Mouse (Mus musculus): ENCODE data around the gene Smcr8. TPM values are rescaled to one million over a fixed set of nuclear protein-coding genes. Genes with fewer than 3 reads are reported as not detected.
"Not testable (repeated sequence)": the region's sequence is repeated elsewhere in the genome, so short reads cannot be mapped to it uniquely, and the experiment has no call there.

Gene Smcr8
- polyA plus RNA-seq, 2 experiments from 2014 or later, result 4.5 to 6.2 TPM

DNA sequence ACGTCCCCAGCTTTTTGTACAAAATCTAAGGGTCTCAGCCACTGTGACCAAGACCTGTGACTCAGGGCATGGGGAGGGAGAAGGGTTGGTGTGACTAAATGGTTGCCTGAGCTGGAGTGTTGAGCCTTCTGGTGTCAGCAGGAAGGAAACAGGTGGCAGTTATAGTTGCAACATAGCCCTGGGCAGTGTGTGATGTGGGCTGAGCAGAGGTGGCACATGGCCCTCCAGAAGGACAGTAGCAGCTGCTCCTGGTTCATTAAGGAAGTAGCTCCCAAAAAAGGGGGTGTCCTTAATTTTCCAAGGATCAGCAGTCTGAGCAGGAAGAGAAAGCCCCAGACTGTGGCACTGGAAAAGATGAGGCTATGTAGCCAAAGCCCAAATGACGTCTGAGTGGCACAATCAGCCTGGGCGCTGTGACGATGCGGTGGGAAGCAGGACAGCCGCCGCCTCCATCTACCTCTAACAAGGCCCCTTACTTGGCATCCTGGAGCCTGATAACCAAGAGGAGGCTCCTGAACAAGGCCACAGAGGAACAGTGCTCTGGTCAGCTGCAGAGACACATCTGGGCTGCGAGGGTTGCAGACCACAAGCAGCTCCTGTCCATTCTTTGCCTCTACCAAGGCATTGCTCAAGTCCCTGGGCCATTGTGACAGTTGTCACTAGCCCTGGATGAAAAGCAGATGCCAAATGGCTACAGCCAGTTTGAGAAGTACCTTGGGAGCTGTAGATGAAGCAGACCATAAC lies 7.0 kb downstream of the Smcr8 start:
- ATAC-seq, result no peak

DNA sequence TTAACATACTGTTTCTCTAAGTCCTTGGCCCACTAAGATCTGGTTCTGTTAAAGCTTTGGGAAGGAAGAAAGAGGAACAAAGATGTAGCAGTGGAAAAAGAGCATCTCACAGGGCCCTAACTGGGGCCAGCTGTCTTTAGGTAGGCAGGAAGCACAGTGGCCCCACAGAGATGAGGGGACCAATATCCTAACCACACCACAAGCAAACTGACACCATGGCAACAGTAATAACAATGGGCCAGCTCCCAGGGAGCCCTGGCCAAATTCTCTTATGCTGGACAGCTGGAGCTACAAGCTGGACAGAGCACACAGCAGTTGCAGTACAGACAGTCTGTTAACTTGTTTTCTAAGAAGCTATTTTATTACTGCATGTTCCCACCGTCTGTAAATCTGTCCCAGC lies 10.3 kb downstream of the Smcr8 start:
- no peak for ATAC-seq

DNA sequence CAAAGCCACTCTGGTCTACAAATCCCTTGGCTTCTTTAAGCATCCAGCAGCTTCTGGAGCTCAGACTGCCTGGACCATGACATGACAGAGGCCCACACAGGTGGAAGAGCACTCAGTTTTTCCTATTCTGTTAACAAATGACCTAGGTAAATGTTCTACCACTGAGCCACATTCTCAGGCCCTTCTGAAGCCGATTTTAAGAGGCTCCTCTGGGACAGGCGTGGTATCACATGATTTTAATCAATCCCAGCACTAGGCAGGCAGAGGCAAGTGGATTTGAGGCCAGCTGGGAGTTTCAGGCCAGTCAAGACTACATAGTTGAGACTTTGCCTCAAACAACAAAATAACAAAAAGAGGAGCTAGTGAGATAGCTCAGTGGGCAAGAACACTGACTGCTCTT lies 13.1 kb downstream of the Smcr8 start:
- no peak for ATAC-seq

DNA sequence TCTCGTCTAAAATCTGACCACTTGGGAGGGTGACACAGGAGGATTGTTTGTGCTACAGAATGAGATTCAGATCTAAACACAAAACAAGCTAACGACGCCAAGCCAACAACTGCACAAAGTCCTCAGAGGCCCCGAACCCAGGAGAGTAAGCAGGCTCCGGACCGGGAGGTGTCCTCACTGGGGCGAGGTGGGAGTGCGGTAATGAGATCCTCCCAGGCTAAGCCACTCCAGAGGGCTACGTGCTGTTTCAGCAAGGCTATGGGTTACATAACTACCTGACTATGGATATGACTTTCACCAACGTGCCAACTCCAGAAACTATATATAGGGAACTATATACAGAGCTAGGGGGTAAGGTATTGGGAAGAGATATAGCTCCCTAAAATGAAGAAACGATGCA lies 19.0 kb downstream of the Smcr8 start:
- ATAC-seq, result no peak

DNA sequence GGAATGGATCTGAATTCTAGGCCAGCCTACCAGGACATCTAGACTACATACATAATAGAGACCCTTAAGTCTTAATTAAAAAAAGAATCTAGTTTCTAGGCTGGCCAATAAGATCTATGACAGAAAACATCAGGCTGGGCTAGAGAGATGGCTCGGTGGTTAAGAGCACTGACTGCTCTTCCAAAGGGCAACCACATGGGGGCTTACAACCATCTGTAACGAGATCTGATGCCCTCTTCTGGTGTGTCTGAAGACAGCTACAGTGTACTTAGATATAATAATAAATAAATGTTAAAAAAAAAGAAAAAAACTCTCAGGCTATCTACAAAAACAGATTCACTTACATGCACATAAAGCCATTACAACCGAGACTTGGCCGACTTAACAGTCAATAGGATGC lies 22.7 kb downstream of the Smcr8 start:
- no peak for ATAC-seq

DNA sequence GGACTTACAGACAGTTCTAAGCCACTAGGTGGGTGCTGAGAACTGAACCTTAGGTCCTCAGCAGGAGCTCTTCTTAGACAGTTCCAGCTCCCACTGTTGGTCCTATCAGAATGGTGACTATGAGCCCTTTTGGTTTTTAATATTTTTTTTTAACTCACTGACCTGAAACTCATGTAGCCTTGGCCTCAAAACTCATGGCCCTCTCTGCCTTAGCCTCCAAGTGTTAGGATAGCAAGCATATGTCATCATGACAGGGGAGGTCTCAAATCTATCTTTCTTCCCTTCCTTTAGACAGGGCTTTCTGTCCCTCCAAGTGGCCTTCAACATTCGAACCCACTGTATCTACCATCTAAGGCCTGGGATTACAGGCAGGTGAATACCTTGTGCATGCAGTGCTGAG lies 23.6 kb downstream of the Smcr8 start:
- no peak for ATAC-seq

DNA sequence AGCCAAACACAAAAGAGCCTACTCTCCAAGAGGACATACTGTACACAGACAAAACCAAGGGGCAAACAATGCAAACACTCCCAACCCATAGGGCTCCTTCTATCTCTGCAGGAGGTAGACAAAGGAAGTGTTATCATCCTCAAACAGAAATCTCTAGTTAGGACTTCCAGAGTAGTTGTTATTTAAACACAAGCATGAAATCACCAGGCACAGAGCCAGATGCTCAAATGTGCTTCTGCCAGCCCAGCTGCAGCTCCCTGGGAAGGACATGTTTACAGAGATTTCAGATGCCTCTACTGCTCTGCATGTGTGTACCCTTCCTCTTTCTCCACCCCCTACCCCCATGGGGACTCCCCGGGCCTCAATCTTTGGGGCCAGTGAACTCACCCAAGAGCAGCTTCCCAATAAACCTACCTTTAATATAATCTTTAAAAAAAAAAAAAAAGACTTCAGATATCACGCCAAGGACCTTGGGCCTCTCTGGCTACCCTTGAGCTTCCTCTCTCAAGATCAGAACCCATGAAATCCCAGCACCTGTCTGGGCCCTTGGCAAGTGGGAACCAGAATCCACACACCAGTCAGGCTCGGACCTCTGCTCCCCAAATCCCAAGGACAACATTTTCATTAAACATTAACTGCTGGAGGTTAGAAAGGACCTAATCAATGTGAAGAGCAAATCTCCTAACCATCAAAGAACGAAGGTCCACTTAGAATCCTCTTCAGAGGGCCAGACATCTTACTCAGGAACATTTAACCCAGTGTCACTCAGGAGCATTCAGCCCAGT lies 31.2 kb downstream of the Smcr8 start:
- ATAC-seq, result no peak

DNA sequence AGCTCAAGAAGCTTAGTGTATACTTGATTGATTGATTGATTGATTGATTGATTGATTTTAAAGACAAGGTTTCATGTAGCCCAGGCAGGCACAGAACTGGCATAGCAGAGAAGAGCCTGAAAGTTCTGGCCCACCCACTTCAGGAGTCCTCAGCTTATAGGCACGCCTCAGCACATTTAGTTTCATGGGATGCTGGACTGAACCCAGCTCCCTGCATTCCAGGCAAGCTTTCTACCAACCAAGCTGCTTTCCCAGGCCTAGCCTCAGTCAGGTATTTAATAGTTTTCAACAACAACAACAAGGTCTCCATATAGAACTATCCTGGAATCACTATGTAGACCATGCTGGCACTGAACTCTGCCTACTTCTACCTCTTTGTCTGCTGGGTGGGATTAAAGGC lies 32.2 kb downstream of the Smcr8 start:
- ATAC-seq, result no peak

DNA sequence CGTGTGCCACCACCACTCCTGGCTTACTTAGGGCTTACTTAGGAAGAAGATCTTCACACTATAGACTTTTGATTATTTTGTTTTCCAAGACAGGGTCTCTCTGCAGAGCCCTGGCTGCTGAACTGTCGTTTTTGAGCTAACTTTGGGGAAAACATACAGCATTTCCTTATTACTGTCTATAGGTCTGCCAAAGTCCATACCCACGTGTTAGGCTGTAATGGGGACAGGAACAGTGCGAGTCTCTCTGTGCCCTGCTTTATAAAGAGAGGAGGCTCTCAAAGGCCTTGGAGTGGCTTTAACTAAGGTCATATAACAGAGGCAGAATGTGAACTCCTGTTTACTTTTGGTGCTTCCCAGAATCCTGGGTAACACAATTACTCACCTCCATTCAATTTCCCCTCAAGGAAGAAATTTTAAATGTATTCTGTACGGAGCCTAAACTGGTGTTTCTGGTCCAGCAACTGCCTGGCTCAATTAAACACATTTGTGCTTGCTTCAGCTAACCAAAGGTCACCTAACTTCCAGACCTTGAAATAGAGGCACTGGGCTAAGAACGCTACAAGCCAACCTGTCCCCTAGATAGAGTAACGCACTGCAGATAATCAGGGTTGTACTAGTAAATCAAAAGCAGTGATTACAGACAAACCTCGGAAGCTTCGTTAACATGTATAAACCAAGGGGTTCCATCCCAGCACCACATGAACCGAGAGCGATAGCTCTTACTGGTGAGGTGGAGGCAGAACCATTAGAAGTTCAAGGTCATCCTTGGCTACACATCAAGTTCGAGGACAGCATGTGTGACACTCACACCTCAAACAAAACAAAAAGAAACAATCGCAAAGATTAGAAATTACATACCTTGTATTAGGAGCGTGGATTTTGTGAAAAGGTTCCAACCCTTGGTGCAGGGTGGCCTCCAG lies 33.0 kb downstream of the Smcr8 start:
- ATAC-seq, result no peak

DNA sequence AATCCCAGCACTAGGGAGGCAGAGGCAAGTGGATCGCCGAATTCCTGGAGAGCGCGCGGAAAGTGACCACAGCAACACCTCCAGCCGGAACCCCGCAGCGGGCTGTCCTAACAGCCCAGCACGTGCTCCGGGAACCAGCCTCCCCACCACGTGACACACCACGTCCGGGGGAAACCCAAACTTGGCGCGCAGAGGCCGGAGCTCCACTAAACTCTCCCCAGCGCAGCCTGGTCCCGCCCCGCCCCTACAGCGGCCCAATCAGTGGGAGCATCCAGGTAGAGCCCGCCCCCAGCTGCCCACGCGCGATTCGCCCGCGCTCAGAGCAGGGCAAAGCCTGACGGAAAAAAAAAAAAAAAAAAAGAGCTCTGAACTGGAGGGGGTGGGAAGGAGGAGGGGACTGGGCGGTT lies 33.7 kb downstream of the Smcr8 start:
- ATAC-seq, result peak; percentile 98

DNA sequence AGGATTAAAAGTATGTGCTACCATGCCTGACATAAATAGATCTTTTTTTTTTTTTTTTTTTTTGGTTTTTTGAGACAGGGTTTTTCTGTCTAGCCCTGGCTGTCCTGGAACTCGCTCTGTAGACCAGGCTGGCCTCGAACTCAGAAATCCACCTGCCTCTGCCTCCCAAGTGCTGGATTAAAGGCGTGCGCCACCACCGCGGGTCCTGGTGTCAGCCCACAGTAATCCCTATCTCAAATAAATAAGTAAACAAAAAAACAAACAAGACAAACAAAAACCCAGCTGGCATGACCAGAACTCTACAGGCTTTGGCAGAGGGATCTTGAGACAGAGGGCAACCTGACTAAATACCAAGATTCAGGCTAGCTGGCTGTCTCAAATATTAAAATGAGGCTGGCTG lies 34.3 kb downstream of the Smcr8 start, which contains the start of gene Shmt1:
TSS of gene Shmt1 (minus strand) at position 101 of the 400 bp plus-strand sequence.
- ATAC-seq, result not testable (repeated sequence)

DNA sequence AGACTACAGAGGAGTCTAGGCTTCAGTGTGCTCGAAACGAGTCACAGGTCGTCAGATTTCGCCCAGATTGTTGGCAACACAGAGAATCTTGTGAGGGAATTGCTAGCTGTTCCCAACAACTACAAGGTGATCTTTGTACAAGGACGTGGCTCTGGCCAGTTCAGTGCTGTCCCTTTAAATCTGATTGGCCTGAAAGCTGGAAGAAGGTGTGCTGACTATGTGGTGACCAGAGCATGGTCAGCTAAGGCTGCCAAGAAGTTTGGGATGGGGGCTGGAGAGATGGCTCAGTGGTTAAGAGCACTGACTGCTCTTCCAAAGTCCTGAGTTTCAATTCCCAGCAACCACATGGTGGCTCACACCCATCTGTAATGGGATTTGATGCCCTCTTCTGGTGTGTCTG lies 39.1 kb downstream of the Smcr8 start:
- ATAC-seq, result no peak

DNA sequence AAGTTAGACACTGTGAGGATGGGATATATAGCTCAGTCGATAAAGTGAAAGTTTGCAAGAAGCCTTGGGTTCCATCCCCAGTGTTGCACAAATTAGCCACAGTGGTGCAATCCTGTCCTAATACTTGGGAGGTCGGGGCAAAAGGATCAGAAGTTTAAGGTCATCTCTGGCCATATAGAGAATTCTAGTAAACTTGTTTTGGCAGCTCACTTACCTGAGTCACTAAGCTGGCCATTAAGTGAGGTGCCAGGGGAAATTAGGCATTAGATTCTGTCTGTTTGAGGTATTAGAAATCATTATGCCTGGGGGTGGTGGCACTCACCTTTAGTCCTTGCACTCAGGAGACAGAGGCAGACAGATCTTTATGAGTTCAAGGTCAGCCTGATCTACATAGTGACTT lies 46.4 kb downstream of the Smcr8 start:
- ATAC-seq, result no peak

DNA sequence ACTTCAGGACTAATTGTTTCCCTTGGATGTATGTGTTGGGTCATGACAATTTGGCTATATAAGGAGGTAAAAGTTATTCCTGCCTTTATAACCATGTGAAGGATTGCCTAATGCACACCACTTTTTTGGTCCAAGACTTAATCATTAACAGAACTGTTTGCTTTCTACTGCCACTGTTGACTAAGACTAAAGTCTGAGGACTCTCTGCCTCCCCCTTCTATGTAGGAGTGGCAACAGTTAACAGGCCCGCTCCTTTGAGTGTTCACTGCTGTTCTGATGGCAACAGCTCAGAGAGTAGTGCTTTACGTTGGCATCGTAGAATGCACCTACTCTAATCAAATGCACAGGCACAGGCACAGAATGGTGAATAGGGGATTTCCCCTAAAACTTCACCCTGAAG lies 47.9 kb downstream of the Smcr8 start:
- ATAC-seq, result no peak

DNA sequence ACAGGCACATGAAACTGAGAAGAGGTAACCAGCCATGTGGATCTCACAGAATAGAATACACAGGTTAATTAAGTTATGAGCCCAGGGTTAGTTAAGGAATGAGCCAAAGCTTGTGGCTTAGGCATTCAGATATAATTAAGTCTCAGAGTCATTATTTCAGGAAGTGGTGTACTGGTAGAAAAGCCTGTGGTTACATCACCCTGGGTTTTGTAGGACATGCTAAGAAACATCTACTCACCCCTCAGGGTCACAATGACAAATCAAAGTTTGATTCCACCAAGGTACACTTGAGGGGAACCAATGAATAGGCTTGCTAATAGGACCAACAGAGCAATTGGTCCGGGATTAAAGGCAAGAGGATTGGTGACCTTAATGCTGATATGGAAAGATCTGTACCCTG lies 49.4 kb downstream of the Smcr8 start:
- no peak for ATAC-seq

DNA sequence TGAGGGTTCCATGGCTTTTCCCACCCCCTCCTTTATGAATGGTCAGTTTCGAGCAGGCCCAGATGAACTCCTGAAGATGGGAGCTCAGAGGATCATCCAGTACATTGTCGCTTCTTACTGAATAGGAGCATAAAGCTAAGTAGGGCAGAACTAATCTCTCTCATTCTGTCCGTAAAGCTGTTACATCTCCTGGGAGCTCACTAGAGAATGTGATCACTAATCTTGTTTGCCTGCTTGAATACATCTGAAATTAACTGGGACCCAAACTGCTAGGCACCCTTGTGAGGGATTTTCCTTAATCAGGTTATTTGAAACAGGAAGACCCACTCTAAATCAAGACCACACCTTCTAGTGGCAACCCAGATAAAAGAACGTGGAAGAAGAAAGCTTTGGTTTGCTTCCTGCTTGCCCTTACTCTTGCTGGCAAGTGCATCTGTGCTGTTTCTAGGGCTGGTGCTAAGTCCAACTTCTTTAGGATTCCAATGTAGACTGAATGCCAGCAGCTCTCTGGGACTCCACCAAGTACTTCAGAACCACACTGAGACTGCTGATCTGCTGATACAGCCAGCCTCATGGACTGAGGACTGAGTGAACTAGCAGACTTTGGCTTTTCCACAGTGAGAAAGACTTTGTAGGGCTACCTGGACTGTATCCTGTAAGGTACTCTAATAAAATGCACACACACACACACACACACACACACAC lies 50.1 kb downstream of the Smcr8 start:
- no peak for ATAC-seq

DNA sequence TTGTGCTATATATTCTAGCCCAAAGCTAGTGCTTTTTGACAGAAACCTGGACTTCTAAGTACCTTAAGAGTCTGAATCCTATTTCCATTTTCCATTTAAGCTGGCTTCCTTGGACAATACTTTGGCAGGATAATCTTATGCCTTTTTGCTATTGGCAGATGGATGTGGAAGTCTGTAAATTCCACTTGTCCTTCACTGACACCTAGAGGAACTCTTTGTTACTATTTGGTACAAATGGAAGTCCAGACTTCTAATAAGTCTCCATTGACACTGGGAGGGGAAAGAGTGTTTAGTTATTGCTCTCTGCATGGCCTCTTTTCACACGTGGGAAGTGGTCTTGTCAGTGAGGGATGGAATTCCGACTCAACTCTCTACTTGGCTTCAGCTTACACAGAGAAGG lies 51.6 kb downstream of the Smcr8 start:
- ATAC-seq, result no peak

DNA sequence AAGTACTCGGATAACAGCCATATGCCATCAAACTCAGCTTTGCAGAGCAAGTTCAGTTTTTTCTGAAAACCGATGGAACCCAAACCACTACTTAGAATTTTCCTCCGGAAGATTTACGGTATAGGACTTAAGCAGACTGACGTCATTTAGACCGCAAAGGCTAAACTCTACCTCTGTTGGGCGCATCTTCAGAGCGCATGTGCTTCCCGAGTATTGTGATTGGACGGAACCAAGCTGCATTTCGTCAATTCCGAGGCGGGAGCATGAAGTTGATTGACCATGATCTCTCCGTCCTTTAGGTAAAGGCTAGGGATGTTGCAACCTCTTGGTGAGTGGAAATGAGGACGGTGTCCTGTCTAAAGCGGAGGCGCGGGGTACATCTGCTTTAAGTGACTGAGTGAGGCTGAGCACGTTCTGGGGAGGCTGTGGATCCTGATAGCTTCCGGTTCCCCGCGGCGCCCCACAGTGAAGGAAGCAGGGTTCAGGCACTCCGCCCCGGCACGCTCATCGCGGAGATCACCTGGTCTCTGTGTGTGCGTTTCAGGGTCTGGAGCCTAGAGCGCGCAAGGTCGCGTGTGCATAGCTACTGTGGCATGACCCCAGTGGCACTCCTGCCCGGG lies 53.2 kb downstream of the Smcr8 start, which contains the start of gene Dhrs7b:
TSS of gene Dhrs7b (plus strand) at position 199 of the 620 bp plus-strand sequence.
- ATAC-seq, result peak; percentile 95

DNA sequence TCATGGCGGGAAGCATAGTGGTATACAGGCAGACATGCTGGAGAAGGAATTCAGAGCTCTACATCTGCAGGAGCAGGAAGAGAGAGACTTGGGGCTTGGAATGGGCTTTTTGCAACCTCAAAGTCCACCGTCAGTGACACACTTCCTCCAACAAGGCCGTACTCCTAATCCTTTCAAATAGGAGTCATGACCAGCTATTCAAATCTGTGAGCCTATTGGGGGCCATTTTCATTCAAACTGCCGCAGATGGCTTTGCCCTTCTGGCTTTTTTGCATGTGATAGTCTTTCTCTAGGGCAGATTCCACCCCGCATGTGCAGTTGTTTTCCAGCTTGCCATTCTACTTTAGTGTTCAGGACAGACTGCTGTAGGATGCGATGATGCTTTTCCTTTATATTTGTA lies 59.6 kb downstream of the Smcr8 start:
- no peak for ATAC-seq

All from activated CD4-positive, CD25-positive, alpha-beta regulatory T cell, adult 4 months (primary cell).